Mouse (Mus musculus) G1E-ER4 (cell line): ENCODE results near the gene Zfp109. TPM values are rescaled to one million over a fixed set of nuclear protein-coding genes. Genes with fewer than 3 reads are reported as not detected.

Experiments
- GATA1 ChIP-seq: IDR thresholded peaks from one replicate; pipeline ENCODE4 v1.8.0; 2012; ENCODE audit warnings: low read length, inconsistent platforms
- polyA plus RNA-seq: library from polyadenylated mRNA; stranded (reverse); fragments of >175 nt; gene quantifications from 2 replicates; pipeline ENCODE4 v1.2.3, GENCODE M21; 2012

Gene Zfp109
- polyA plus RNA-seq: 0.31 and 0.56 TPM in 2 replicates

GRCm38 (mm10) chr7:24237040-24237791, at the start of gene Zfp109:
Gene Zfp109, minus strand, starts transcription at chr7:24237560.
- TF ChIP-seq GATA1: no peak

GRCm38 (mm10) chr7:24286916-24287315, 49.6 kb upstream of the Zfp109 start:
- TF ChIP-seq GATA1: no peak

GRCm38 (mm10) chr7:24286090-24286489, 48.7 kb upstream of the Zfp109 start:
- TF ChIP-seq GATA1: no peak

GRCm38 (mm10) chr7:24280858-24281145, 43.4 kb upstream of the Zfp109 start:
- TF ChIP-seq GATA1: no peak

GRCm38 (mm10) chr7:24280031-24280857, 42.9 kb upstream of the Zfp109 start:
- no peak for TF ChIP-seq GATA1

GRCm38 (mm10) chr7:24274456-24274855, 37.1 kb upstream of the Zfp109 start:
- TF ChIP-seq GATA1: no peak

GRCm38 (mm10) chr7:24271191-24271590, 33.8 kb upstream of the Zfp109 start:
- no peak for TF ChIP-seq GATA1

- no peak for TF ChIP-seq GATA1
Measured at GRCm38 (mm10) chr7:24270288-24270672, 32.9 kb upstream of the Zfp109 start, which contains the start of gene Zfp93. Gene Zfp93, plus strand, starts transcription at chr7:24270420.

GRCm38 (mm10) chr7:24269667-24270287, 32.4 kb upstream of the Zfp109 start:
- TF ChIP-seq GATA1: no peak

- TF ChIP-seq GATA1: no peak
Measured at GRCm38 (mm10) chr7:24269256-24269655, 31.9 kb upstream of the Zfp109 start.

GRCm38 (mm10) chr7:24268176-24269155, 31.1 kb upstream of the Zfp109 start:
- no peak for TF ChIP-seq GATA1

GRCm38 (mm10) chr7:24260000-24260312, 22.6 kb upstream of the Zfp109 start:
- no peak for TF ChIP-seq GATA1

GRCm38 (mm10) chr7:24259306-24259999, 22.1 kb upstream of the Zfp109 start:
- TF ChIP-seq GATA1: no peak

GRCm38 (mm10) chr7:24254633-24255474, 17.5 kb upstream of the Zfp109 start, which contains the start of gene Zfp108:
Gene Zfp108, plus strand, starts transcription at chr7:24254794.
- no peak for TF ChIP-seq GATA1
